Mouse (Mus musculus) inflammation-experienced regulatory T-cells, adult 16 weeks (primary cell): ENCODE data around the gene Psen1. TPM values are rescaled to one million over a fixed set of nuclear protein-coding genes. Genes with fewer than 3 reads are reported as not detected.

ENCODE experiments used
- polyA plus RNA-seq: library from polyadenylated mRNA; unstranded; fragments of 100-300 nt; shearing (Covaris generic); gene quantifications from one replicate; pipeline ENCODE4 v1.2.1, GENCODE M21; 2017

Gene Psen1
- polyA plus RNA-seq = 139 TPM

GRCm38 (mm10) chr12:83687934-83688315, at the start of gene Psen1:
TSS of gene Psen1 (plus strand) at chr12:83688152.

DNA sequence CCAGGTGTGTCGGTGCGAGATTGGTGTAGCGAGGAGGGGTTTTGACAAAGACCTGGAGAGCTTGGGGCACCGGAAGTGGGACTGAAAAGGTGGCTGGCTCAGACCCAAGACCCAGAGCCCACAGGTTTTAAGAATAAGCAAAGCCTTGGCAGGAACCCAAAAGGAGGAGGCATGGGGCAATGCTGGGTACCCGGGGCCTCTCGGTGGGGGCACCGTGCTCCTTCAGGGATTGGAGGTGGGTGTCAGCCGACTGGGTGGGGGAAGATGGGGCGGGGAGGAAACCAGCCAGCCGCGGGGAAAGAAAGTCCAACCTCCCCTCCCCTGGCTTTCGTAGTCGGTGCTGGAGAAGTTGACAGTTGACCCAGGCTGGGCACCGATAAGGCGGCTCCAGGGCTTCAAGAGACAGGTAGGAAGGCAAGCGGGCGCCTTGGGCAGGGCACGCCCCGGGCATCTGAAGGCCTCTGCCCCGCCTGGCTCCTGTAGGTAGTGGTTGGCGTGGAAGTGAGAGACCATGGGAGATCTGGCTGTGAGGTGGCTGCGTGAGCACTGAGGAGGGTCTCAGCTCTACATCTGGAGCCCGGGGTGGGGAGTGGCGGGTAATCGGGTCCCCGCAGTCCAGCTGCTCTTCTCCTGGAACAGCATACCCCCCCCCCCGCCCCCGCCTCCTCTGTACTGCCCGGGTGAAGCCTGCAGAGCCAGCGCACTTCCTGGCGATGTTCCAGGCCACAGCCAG, 75.5 kb downstream of the Psen1 start, which contains the start of gene Papln:
Gene Papln (plus strand): TSS at position 324 of the 733 bp plus-strand sequence.

Other genes starting within 250 kb of the Psen1 start
- 0.41 TPM for gene Dpf3, start 200.4 kb upstream of the Psen1 start, polyA plus RNA-seq
- 24.6 TPM for gene Dcaf4, start 167.7 kb upstream of the Psen1 start, polyA plus RNA-seq
- gene Zfyve1, start 90.9 kb upstream of the Psen1 start, polyA plus RNA-seq = 12.3 TPM
- gene Rbm25, start 56.9 kb upstream of the Psen1 start, polyA plus RNA-seq = 410 TPM
- gene Papln, start 75.5 kb downstream of the Psen1 start, polyA plus RNA-seq = 0.24 TPM
- 56.8 TPM for gene Numb, start 233.8 kb downstream of the Psen1 start, polyA plus RNA-seq